Mouse (Mus musculus): ENCODE data around the gene Pcmt1. TPM values are rescaled to one million over a fixed set of nuclear protein-coding genes. Genes with fewer than 3 reads are reported as not detected.

Gene Pcmt1
- polyA plus RNA-seq, 1 experiment from 2014 or later: 110 TPM

DNA sequence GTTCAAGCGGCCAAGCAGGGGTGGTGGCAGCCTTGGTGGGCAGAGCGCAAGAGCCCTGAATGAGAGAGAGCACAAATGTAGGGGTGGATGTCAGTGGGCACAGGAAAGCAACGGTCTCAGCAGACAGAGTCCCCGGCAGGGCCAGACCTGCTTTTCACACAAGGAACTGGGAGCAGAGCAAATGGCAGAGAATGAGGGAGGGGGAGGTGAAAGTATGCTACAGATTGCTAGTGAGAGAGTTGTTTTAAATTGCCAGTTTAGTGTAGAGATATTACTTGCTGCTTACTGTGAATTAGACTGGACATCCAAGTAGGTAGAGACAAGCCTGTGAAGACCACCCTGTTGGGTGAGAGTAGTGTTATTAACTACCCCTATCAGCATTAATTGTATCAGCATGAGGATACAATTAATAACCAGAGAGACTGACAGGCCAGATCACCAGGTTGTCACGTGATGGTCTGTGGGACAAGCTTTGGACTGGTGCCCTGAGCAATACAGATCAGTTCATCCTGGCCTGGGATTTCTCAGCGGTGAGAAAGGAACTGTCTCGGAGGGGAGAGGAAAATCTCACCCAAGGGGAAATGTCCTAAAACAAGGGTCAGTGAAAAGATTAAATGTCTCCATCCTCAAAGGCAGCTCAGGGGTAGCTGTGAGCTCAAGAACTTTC, 97.9 kb downstream of the Pcmt1 start:
- H3K4me3 ChIP-seq (replicated peaks; ENCODE audit: low read length): no peak overlapping the region
- no peak overlapping the region for H3K4me2 ChIP-seq (ENCODE audit: low read depth, low read length)
- H3K36me3 ChIP-seq (ENCODE audit: control insufficient read depth, insufficient read depth, low read length): no peaks in the 10 kb centered on the region
- WGBS: 34% methylated on average over 7 of the region's 7 CpGs
- no peak for ATAC-seq (ENCODE audit: insufficient read depth, low FRiP score)
- H3K4me1 ChIP-seq (ENCODE audit: control insufficient read depth, insufficient read depth, low read length): no peaks in the 10 kb centered on the region
- H3K9me3 ChIP-seq (replicated peaks; ENCODE audit: control insufficient read depth, low read length): no peaks in the 10 kb centered on the region
- H3K27ac ChIP-seq (ENCODE audit: low read length): no peak overlapping the region
- H3K27me3 ChIP-seq (ENCODE audit: control insufficient read depth, insufficient read depth, low read length): no peaks in the 10 kb centered on the region
- H3K9ac ChIP-seq (ENCODE audit: low read length): no peak overlapping the region

DNA sequence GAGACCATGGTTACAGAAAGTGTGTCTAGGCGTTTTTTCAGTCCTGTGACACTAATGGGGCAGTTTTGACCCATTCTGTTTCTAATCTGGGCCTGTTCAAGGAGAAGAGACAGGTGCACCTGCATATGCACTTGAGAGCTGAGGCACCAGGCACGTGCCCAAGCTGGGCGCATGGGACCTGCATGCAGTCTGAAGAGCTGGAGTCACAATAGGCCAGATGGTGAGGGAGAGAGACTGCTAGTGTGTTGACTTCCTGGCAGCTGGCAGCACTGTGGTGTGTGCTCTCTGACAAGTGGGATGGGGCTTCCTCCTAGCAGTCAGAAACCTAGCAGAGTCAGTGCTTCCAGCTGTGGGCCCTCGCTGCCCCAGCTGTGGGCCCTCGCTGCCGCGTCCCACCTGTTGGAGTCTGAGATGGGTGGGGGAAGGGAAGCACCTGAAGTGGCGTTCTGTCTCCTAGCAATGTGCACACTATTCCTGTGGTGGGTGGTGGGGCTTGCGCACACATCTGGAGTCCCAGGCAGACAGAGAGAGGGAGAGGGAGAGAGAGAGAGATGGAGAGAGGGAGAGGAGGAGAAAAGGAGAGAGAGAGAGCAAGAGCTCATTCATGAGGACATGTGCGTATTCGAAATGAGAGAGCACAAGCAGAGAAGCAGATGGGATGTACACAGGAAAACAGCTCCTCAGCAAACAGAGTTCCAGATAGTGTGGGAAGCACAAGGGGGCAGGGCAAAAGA, 98.6 kb downstream of the Pcmt1 start:
- H3K27ac ChIP-seq (ENCODE audit: low read length): no peak overlapping the region
- 23% methylated on average over 11 of the region's 11 CpGs for WGBS
- H3K4me1 ChIP-seq (ENCODE audit: control insufficient read depth, insufficient read depth, low read length): no peaks in the 10 kb centered on the region
- no peak for ATAC-seq (ENCODE audit: insufficient read depth, low FRiP score)
- no peaks in the 10 kb centered on the region for H3K27me3 ChIP-seq (ENCODE audit: control insufficient read depth, insufficient read depth, low read length)
- no peaks in the 10 kb centered on the region for H3K9me3 ChIP-seq (replicated peaks; ENCODE audit: control insufficient read depth, low read length)
- H3K4me2 ChIP-seq (ENCODE audit: low read depth, low read length): no peak overlapping the region
- no peak overlapping the region for H3K4me3 ChIP-seq (replicated peaks; ENCODE audit: low read length)
- no peak overlapping the region for H3K9ac ChIP-seq (ENCODE audit: low read length)
- H3K36me3 ChIP-seq (ENCODE audit: control insufficient read depth, insufficient read depth, low read length): no peaks in the 10 kb centered on the region

DNA sequence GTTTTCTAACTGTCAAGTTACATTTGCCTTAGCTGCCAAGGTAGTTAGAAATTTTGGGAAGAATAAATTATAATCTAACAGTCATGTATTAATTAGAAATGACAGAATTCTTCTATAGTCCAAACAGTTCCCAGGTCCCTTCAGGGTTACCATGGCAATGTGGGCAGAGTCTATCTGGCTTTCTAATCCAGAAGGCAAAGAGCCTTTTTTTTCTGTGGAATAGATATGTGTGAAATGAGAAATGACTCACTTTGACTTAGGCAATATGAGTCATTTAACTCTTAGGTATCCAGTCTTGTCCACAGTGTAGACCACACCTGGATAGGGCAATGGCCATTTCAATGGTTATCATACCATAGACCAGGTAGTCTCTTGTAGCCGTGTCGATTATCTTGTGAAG, 99.5 kb downstream of the Pcmt1 start:
- WGBS: 84% methylated on average over 2 of the region's 2 CpGs
- Histone ChIP-seq H3K9ac (ENCODE audit: low read length) (no peak overlapping the region), H3K4me3 (replicated peaks; ENCODE audit: low read length) (no peak overlapping the region), H3K9me3 (replicated peaks; ENCODE audit: control insufficient read depth, low read length) (no peaks in the 10 kb centered on the region), H3K4me2 (ENCODE audit: low read depth, low read length) (no peak overlapping the region), H3K36me3 (ENCODE audit: control insufficient read depth, insufficient read depth, low read length) (no peaks in the 10 kb centered on the region), H3K4me1 (ENCODE audit: control insufficient read depth, insufficient read depth, low read length) (no peaks in the 10 kb centered on the region), H3K27me3 (ENCODE audit: control insufficient read depth, insufficient read depth, low read length) (no peaks in the 10 kb centered on the region), H3K27ac (ENCODE audit: low read length) (no peak overlapping the region)
- no peak for ATAC-seq (ENCODE audit: insufficient read depth, low FRiP score)

Other genes with a start within 250 kb of the Pcmt1 start
- gene Ulbp1, start 207.5 kb downstream of the Pcmt1 start, polyA plus RNA-seq (2015; fragmentation: Nextera tagmentation; extraction: Ambion mirVana): 4.6 and 4.9 TPM in 2 replicates
- gene Lrp11, start 91.3 kb downstream of the Pcmt1 start, polyA plus RNA-seq (2015; fragmentation: Nextera tagmentation; extraction: Ambion mirVana): 2.3 and 2.9 TPM in 2 replicates
- 34.2 and 34.5 TPM in 2 replicates for gene Nup43, start 13.6 kb downstream of the Pcmt1 start, polyA plus RNA-seq (2015; fragmentation: Nextera tagmentation; extraction: Ambion mirVana)
- gene Lats1, start 78 bp upstream of the Pcmt1 start, polyA plus RNA-seq (2015; fragmentation: Nextera tagmentation; extraction: Ambion mirVana): 9.4 TPM in 2 replicates
- 57.3 and 57.7 TPM in 2 replicates for gene Katna1, start 44.9 kb upstream of the Pcmt1 start, polyA plus RNA-seq (2015; fragmentation: Nextera tagmentation; extraction: Ambion mirVana)
- gene Ginm1, start 111.7 kb upstream of the Pcmt1 start, polyA plus RNA-seq (2015; fragmentation: Nextera tagmentation; extraction: Ambion mirVana): 81.7 and 90.5 TPM in 2 replicates
- 38.2 and 39.2 TPM in 2 replicates for gene Ppil4, start 111.8 kb upstream of the Pcmt1 start, polyA plus RNA-seq (2015; fragmentation: Nextera tagmentation; extraction: Ambion mirVana)
- 0.43 and 0.52 TPM in 2 replicates for gene Zc3h12d, start 151.3 kb upstream of the Pcmt1 start, polyA plus RNA-seq (2015; fragmentation: Nextera tagmentation; extraction: Ambion mirVana)

All from stomach, embryonic 16.5 days (tissue).